Mouse (Mus musculus) liver, adult 2 months (tissue): ENCODE data around the gene Gm973. TPM values are rescaled to one million over a fixed set of nuclear protein-coding genes. Genes with fewer than 3 reads are reported as not detected.
A peak's percentile ranks its signal among the peaks of the same experiment; 100 is the strongest.

ENCODE experiments used
- DNase-seq: peaks from one replicate; pipeline ENCODE4 v3.0.0-alpha.2; 2011; ENCODE audit warnings: low read depth, low spot score; ENCODE audit errors: extremely low read depth
- H3K27ac ChIP-seq: fragments of 200-500 bp; replicated peaks from 2 replicates; pipeline ENCODE4 v1.5.1; 2012; ENCODE audit warnings: low read depth, mild to moderate bottlenecking, control low read depth, inconsistent platforms, low read length; ENCODE audit not compliant: insufficient read depth
- H3K27me3 ChIP-seq: fragments of 200-500 bp; 2 replicates; pipeline ENCODE4 v1.6.1; 2012; ENCODE audit warnings: mild to moderate bottlenecking, moderate library complexity, low read length, inconsistent platforms; ENCODE audit not compliant: control insufficient read depth, insufficient read depth
- H3K36me3 ChIP-seq: fragments of 200-500 bp; 2 replicates; pipeline ENCODE4 v1.6.1; 2012; ENCODE audit warnings: low read length, inconsistent platforms; ENCODE audit not compliant: control insufficient read depth, insufficient read depth
- H3K4me1 ChIP-seq: fragments of 200-500 bp; 2 replicates; pipeline ENCODE4 v1.6.1; 2011; ENCODE audit warnings: low read length; ENCODE audit not compliant: control insufficient read depth, insufficient read depth
- H3K4me3 ChIP-seq: fragments of 200-500 bp; 2 replicates; pipeline ENCODE4 v1.5.1; 2011; ENCODE audit warnings: low read depth, mild to moderate bottlenecking, control low read depth, low read length, moderate library complexity; ENCODE audit not compliant: insufficient read depth
- H3K79me2 ChIP-seq: fragments of 200-500 bp; 2 replicates; pipeline ENCODE4 v1.6.1; 2012; ENCODE audit warnings: inconsistent platforms, mild to moderate bottlenecking, low read length, moderate library complexity; ENCODE audit not compliant: control insufficient read depth, insufficient read depth
- H3K9ac ChIP-seq: fragments of 200-500 bp; 2 replicates; pipeline ENCODE4 v1.6.1; 2012; ENCODE audit warnings: low read depth, mild to moderate bottlenecking, control low read depth, inconsistent platforms, low read length
- CTCF ChIP-seq: fragments of 200-500 bp; IDR thresholded peaks from 2 replicates; pipeline ENCODE4 v1.5.1; 2011; ENCODE audit warnings: low read depth, low read length, control low read depth
- POLR2A ChIP-seq: fragments of 200-500 bp; IDR thresholded peaks from 2 replicates; pipeline ENCODE4 v1.6.1; 2011; ENCODE audit warnings: low read length, control low read depth; ENCODE audit not compliant: insufficient read depth; ENCODE audit errors: extremely low read depth
- WGBS: fragments of 180-500 bp; shearing (Covaris S2); methylation state at CpG from one replicate; pipeline ENCODE4 v1.1.7; 2018; 5-methylcytosine and 5-hydroxymethylcytosine counted together
- polyA plus RNA-seq: library from polyadenylated mRNA; depleted of rRNA; stranded (reverse); fragments of >200 nt; gene quantifications from 2 replicates; pipeline ENCODE4 v1.2.3, GENCODE M21; 2012
- total RNA-seq: library from RNA; depleted of rRNA; stranded (reverse); fragments of >200 nt; gene quantifications from 2 replicates; pipeline ENCODE4 v1.2.3, GENCODE M21; 2014

The Gm973 gene
- total and polyA plus RNA-seq, 2 experiments, result not detected

- 91% methylated on average over 7 of the region's 7 CpGs for WGBS
- Histone ChIP-seq H3K9ac (no peak overlapping the region), H3K4me3 (no peak overlapping the region), H3K27me3 (no peaks in the 10 kb centered on the region), H3K4me1 (no peaks in the 10 kb centered on the region), H3K79me2 (no peaks in the 10 kb centered on the region), H3K36me3 (no peaks in the 10 kb centered on the region), H3K27ac (no peak overlapping the region)
- peak; percentile 25 for DNase-seq
- TF ChIP-seq CTCF (no peak), POLR2A (no peak)
These were observed 92.2 kb downstream of the Gm973 start for GRCm38 (mm10) chr1:59608125-59608762.

DNA sequence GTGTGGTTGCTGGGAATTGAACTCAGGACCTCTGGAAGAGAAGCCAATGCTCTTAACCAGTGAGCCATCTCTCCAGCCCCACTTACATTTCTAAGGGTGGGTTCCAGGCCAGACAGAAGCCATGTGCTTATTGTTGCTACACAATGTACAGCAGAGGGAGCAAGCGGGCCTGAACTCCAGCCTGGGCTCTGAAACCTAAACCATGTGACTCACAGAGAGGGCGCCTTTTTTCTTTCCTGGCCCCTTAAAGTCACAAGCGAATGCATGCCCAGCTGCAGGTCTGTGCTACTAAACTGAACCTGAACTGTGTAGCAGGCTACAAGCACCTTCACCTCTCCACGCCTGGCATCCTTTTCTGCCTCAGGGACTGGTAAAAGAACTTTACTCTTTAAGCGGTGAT lies 92.9 kb downstream of the Gm973 start:
- 80% methylated on average over 5 of the region's 5 CpGs for WGBS
- H3K9ac ChIP-seq, result no peak overlapping the region
- TF ChIP-seq CTCF (no peak), POLR2A (no peak)
- H3K27ac ChIP-seq, result no peak overlapping the region
- no peak for DNase-seq
- H3K79me2 ChIP-seq, result no peaks in the 10 kb centered on the region
- H3K4me3 ChIP-seq, result no peak overlapping the region
- no peaks in the 10 kb centered on the region for H3K36me3 ChIP-seq
- H3K4me1 ChIP-seq, result no peaks in the 10 kb centered on the region
- H3K27me3 ChIP-seq, result no peaks in the 10 kb centered on the region

DNA sequence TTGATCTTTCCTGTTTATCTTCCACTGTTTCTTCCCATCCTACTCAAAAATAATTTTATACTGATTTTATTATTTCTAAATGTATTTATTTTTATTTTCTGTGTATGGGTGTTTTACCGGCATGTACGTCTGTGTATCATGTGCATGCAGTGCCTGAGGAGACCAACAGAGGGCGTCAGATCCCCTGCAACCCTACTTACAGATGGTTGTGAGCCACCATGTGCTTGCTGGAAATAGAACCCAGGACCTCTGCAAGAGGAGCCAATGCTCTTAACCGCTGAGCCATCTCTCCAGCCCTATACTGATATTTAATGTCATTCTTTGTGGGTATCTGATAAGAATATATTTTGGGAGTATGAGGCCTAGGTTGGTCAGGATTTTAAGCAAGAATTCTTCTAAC lies 93.4 kb downstream of the Gm973 start:
- Histone ChIP-seq H3K27me3 (no peaks in the 10 kb centered on the region), H3K27ac (no peak overlapping the region; the same call in 1 of the 2 replicates), H3K36me3 (no peaks in the 10 kb centered on the region), H3K4me1 (no peaks in the 10 kb centered on the region), H3K4me3 (no peak overlapping the region), H3K79me2 (no peaks in the 10 kb centered on the region), H3K9ac (no peak overlapping the region)
- TF ChIP-seq POLR2A (no peak), CTCF (peak; percentile 36; the same call in 1 of the 2 replicates)
- no peak for DNase-seq
- WGBS, result 82% methylated on average over 4 of the region's 4 CpGs

DNA sequence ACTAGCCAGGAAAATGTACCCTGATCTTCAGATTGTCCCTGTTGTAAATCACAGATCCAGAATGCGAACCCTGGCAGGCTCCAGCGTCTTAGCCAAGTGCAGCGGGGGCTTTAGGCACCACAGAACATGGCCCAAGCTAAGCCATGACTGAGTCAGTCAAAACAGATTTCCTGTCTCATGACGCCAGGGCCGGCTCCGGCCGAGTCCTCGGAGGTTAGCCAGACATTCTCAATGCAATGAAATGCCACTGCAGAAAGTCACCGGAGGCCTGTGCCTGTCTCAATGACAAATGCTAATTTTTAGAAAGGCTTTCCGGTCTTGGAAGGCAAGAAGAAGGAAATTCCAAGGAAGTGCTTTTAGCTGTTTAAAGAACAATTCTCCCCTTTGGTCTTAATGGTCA lies 93.8 kb downstream of the Gm973 start:
- Histone ChIP-seq H3K4me1 (no peaks in the 10 kb centered on the region), H3K79me2 (no peaks in the 10 kb centered on the region), H3K27me3 (no peaks in the 10 kb centered on the region), H3K4me3 (no peak overlapping the region), H3K36me3 (no peaks in the 10 kb centered on the region), H3K9ac (no peak overlapping the region), H3K27ac (no peak overlapping the region; the same call in 1 of the 2 replicates)
- TF ChIP-seq CTCF (no peak), POLR2A (no peak)
- no peak for DNase-seq
- 81% methylated on average over 10 of the region's 10 CpGs for WGBS

DNA sequence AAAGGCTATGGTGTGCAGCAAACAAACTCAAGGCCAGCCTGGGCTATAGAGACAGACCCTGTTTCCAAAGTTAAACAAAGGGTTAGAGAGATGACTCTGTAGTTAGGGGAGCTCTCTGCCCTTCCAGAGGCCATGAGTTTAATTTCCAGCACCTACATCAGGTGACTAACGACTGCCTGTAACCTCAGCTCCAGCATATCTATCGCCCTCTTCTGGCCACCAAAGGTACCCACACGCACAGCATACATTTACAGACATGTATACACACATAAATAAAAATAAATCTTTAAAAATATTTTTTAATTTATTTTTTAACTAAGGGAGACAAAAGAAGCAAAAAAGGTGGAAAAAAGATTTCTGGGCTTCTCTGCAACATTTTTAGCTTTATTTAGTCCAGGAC lies 94.9 kb downstream of the Gm973 start:
- no peaks in the 10 kb centered on the region for H3K4me1 ChIP-seq
- H3K27ac ChIP-seq, result no peak overlapping the region
- no peak overlapping the region for H3K4me3 ChIP-seq
- DNase-seq, result no peak
- 94% methylated on average over 3 of the region's 3 CpGs for WGBS
- no peak for TF ChIP-seq POLR2A
- peak; percentile 10; the same call in 1 of the 2 replicates for TF ChIP-seq CTCF
- H3K79me2 ChIP-seq, result no peaks in the 10 kb centered on the region
- H3K27me3 ChIP-seq, result no peaks in the 10 kb centered on the region
- no peaks in the 10 kb centered on the region for H3K36me3 ChIP-seq
- H3K9ac ChIP-seq, result no peak overlapping the region

DNA sequence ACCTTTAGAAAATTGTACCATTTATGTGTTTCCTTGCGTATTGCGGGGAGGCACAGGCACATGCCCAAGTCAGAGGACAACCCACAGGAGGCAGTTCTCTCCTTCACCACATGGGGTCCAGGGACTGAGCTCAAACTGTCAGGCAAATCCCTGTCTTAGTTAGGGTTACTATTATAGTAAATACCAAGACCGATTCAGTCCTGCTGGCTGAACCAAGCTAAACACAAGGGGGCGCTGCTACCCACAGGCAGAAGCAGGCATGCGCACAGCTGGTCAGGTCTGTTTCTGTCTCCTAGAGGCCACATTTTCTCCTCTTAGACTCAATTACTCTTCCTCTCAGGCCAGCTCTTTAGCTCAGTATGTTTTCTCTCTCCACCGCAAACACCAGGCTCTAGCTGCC lies 97.7 kb downstream of the Gm973 start:
- Histone ChIP-seq H3K27me3 (no peaks in the 10 kb centered on the region), H3K4me3 (no peak overlapping the region), H3K4me1 (no peaks in the 10 kb centered on the region), H3K79me2 (no peaks in the 10 kb centered on the region), H3K36me3 (no peaks in the 10 kb centered on the region), H3K9ac (no peak overlapping the region), H3K27ac (no peak overlapping the region)
- no peak for TF ChIP-seq POLR2A
- peak; percentile 72 for TF ChIP-seq CTCF
- 61% methylated on average over 6 of the region's 6 CpGs for WGBS
- peak; percentile 19 for DNase-seq
